Mouse (Mus musculus): ENCODE measurements around the gene Entpd1.

Gene Entpd1

GRCm38 (mm10) chr19:40720381-40720780 is 108.2 kb downstream of the Entpd1 start:
- in situ Hi-C loops (cut with MboI; ENCODE audit: low sequenced_read_pairs): loop anchor here (5.0 to 25.0 kb wide), 2 partner anchors 108 to 358 kb away; partner anchors contain the start of genes Entpd1 and Tctn3

DNA sequence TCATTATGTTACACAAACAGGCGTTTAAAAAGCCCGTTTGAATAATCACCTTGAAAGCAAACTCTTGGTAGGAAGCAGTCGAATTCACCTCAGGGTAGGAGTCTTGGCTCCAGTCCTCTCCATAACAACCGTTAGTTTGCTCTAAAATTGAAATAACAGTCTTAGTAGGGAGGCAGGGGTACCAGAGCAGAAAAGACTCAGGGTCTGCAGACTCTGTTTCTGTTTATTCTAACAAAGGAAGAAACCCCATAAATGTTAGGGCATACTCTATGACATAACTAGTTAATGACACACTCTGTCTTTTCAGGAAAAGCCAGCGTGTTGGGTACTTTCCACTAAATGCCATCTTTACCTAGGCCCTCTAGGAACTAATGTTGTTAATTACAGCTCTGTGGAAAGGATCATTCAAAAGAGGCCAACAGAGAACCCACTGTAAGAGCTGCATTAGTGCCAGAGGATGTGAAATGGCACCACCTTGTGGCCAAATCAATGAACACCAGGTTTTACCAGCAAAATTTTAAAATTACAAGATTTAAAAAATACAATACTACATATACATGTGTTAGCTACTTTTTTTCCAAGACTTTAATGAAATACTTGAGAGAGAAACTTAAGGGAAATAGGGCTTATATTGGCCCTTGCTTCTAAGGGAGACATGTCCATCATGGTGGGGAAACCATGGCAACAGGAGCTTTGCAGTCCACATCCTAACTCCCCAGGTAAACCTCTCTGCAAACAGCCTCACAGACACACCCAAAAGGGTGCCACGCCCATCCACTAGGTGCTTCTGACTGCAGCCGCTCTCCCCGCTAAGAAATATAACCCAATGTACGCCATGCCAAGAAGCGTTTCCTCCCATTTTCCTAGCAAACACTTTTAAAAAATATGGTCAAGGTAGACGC is 110.2 kb downstream of the Entpd1 start:
- in situ Hi-C loops (cut with MboI; ENCODE audit: low sequenced_read_pairs): loop anchor here (5.0 to 25.0 kb wide), 2 partner anchors 110 to 360 kb away; partner anchors contain the start of genes Entpd1 and Tctn3

GRCm38 (mm10) chr19:40723516-40723915 is 111.3 kb downstream of the Entpd1 start:
- in situ Hi-C loops (cut with MboI; ENCODE audit: low sequenced_read_pairs): loop anchor here (5.0 to 25.0 kb wide), 2 partner anchors 111 to 361 kb away; partner anchors contain the start of genes Entpd1 and Tctn3

DNA sequence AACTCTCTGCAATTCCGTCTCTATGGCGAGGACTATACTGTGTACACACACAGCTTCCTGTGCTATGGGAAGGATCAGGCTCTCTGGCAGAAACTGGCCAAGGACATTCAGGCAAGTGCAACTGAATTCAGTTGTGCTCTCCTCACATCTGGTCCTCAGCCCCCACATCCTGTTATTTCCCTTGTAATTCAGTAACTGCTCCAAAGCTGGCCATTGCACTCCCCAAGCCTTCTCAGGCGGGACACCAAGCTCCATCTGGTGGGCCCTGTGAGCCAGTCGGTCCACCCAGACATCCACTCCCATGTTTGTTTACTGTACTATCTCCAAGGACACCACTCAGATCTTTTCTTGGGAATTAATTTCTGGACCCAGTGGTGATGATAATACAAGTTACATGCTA is 114.0 kb downstream of the Entpd1 start:
- in situ Hi-C loops (cut with MboI; ENCODE audit: low sequenced_read_pairs): no loop called here

DNA sequence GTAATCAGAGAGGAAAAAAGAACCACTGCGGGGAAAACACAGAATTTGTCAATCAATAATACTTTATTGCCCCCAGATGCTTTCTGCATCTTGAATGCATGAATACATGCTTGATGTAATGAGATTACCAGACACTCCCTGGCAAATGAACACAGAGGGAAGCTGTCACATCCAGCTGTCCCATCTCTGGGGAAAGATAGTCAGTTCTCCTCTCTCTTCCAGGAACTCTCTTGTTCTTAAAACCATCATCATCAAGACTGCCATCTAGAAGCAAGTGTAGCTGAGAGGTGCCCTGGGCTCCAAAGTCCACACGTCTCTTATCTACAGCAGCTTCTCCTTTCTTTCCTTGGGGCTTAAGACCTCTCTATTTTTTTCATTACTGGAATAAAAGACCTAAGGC is 114.4 kb downstream of the Entpd1 start:
- in situ Hi-C loops (cut with MboI; ENCODE audit: low sequenced_read_pairs): no loop called here

GRCm38 (mm10) chr19:40728213-40728612 is 116.0 kb downstream of the Entpd1 start:
- in situ Hi-C loops (cut with MboI; ENCODE audit: low sequenced_read_pairs): no loop called here

- in situ Hi-C loops (cut with MboI; ENCODE audit: low sequenced_read_pairs): no loop called here
Measured at GRCm38 (mm10) chr19:40728732-40729420, 116.7 kb downstream of the Entpd1 start.

- in situ Hi-C loops (cut with MboI; ENCODE audit: low sequenced_read_pairs): no loop called here
Measured at GRCm38 (mm10) chr19:40733409-40733808, 121.2 kb downstream of the Entpd1 start.

- in situ Hi-C loops (cut with MboI; ENCODE audit: low sequenced_read_pairs): no loop called here
Measured at GRCm38 (mm10) chr19:40733849-40734248, 121.7 kb downstream of the Entpd1 start.

- in situ Hi-C loops (cut with MboI; ENCODE audit: low sequenced_read_pairs): no loop called here
Measured at GRCm38 (mm10) chr19:40736680-40737512, 124.7 kb downstream of the Entpd1 start.

DNA sequence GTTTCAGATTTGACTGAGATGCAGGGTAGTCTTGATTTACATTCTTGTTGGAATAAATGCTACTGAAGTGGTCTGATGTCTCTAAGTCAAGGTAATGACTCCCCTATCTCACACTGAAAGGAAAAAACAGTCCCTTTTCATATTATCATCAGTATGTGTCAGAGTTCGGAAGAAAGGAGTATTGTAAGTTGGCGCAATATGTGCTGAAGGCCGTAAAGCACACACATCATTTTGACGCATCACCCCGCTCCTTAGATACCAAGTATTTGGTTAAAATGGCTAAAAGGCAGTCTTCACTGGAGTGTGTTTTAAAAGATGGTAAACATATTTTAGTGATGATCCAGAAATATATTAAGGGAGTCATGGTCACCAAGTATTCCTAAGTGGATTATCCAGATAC is 125.4 kb downstream of the Entpd1 start:
- in situ Hi-C loops (cut with MboI; ENCODE audit: low sequenced_read_pairs): no loop called here

DNA sequence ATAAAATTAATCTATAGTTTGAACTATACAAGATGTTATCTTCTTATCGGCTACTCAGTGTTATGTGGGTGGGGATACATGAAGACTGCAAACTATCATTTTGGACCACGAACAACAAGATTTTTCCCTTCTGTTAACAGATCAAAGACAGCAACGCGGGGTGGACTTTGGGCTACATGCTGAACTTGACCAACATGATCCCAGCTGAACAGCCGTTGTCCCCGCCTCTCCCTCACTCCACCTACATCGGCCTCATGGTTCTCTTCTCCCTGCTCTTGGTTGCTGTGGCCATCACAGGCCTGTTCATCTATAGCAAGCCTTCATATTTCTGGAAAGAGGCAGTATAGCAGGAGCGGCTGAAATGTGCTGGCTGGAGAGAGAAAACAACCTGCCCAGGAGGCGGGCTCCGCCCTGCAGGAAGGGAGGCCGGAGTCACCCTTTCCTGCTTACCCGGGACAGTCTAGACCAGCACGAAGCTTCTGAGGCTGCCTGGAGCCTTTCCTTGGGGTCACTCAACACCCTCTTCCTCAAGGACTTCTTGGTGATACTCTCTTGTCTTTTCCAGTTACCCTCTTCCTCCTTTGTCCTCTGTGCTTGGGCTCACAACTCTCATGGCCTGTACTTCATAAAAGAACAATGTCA is 126.6 kb downstream of the Entpd1 start:
- in situ Hi-C loops (cut with MboI; ENCODE audit: low sequenced_read_pairs): no loop called here

GRCm38 (mm10) chr19:40746603-40747002 is 134.4 kb downstream of the Entpd1 start:
- in situ Hi-C loops (cut with MboI; ENCODE audit: low sequenced_read_pairs): no loop called here

DNA sequence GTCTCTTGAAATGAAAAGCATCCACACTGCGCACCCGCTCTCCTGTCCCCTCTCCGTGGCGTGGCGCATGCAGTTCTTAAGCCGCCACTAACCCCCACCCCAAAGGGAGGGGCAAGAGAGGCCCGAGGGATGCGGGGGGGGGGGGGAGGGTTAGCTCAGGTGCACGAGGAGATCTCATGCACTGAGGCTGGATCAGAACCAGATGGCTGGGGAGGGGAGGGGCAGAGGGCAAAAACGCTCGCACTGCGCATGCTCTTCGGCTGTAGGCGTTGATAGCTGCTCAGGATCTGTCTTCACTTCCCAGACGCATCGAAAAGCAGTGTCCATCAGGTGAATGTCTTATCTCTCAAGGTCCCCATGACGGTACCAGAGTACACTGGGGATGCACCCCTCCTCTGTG is 136.4 kb downstream of the Entpd1 start, which contains the start of gene Cc2d2b:
Cc2d2b (plus strand) TSS at position 195 of the 400 bp plus-strand sequence.
- in situ Hi-C loops (cut with MboI; ENCODE audit: low sequenced_read_pairs): no loop called here

DNA sequence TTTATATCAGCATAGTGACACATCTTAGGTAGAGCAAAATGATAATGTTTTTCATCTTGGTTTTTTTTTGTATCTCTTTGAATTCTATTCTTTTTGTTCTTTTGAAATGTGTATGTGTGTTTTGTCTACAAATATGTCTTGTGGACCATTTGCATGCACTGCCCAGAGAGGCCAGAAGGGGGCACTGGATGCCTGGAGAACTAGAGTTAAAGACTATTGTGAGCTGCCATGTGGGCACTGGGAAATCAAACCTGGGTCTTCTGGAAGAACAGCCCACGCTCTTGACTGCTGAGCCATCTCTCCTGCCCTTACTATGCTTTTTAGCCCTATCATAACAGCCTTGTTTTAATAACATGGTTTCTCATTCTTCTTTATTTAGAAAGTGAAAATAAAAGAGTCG is 142.1 kb downstream of the Entpd1 start:
- in situ Hi-C loops (cut with MboI; ENCODE audit: low sequenced_read_pairs): loop anchor here (25.0 kb wide), 1 partner anchor 283 kb away; the partner anchor contains the start of gene Dntt

- in situ Hi-C loops (cut with MboI; ENCODE audit: low sequenced_read_pairs): loop anchor here (25.0 kb wide), 1 partner anchor 277 kb away; the partner anchor contains the start of gene Dntt
Measured at GRCm38 (mm10) chr19:40760071-40760470, 147.9 kb downstream of the Entpd1 start.

DNA sequence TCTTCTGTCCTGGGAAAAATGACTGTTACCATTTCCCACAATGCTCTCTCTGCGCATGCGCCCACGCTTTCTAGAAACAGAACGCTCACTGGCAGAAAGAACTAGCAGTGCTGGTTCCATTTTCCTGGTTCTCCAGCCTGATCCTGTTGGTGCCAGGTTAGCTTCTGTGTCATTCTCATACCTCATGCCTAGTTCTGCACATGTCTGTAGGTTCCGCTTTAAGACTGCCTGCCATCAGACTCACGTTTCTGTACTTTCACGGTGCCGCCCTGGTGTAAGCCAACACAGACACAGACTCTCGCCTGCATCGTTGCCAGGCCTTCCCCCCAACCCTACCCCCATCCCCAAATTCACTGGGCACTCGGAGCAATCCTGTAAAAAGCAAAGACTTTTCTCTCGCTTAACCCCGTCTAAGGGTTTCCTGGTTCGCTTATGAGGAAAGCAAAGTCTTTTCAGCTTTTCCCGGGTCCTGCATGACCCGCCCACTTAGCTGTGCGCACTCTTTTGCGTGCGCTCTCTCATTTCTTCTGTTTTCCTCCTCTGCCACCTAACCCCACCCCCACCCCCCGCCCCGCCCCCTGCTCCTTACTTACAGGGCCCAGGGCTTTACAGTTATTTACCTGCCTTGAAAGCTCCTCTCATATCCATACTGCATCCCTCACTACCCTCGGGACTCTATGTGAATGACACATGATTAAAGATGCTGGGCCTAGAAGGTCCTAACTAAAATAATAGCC is 150.0 kb downstream of the Entpd1 start:
- in situ Hi-C loops (cut with MboI; ENCODE audit: low sequenced_read_pairs): loop anchor here (25.0 kb wide), 1 partner anchor 275 kb away; the partner anchor contains the start of gene Dntt

DNA sequence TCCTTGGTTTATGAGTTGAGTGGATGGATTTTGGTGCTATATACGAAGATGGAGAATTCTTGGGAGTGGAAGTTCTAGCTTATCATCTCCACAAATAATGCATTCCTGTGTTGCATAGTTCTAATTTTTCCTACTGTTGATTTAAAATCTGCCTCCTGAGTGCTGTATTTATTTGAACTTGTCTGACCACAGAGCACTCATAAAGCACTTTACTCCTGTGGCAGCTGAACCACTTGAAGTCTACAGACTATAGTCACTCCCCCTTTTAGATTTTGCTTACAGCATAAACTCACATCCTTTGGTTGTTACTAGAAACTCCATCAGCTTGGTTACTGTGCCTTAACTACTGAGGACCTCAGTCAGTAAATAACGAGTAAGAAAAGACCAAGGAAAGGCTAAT is 155.0 kb downstream of the Entpd1 start:
- in situ Hi-C loops (cut with MboI; ENCODE audit: low sequenced_read_pairs): loop anchor here (25.0 kb wide), 1 partner anchor 270 kb away; the partner anchor contains the start of gene Dntt

GRCm38 (mm10) chr19:40769341-40769770 is 157.2 kb downstream of the Entpd1 start:
- in situ Hi-C loops (cut with MboI; ENCODE audit: low sequenced_read_pairs): loop anchor here (25.0 kb wide), 1 partner anchor 268 kb away; the partner anchor contains the start of gene Dntt
